Mouse (Mus musculus) retina, postnatal 1 day (tissue): ENCODE data around the gene Sar1b.
"Not testable (repeated sequence)": the region's sequence is repeated elsewhere in the genome, so short reads cannot be mapped to it uniquely, and the experiment has no call there.

Experiments
- DNase-seq: peaks from one replicate; pipeline ENCODE4 v3.0.0-alpha.2; 2012

Sar1b gene

GRCm38 (mm10) chr11:51763213-51763907, at the start of gene Sar1b, which contains the start of gene Sec24a:
Gene Sar1b, plus strand, starts transcription at chr11:51763687.
Gene Sec24a, minus strand, starts transcription at chr11:51763634.
- DNase-seq: peak; percentile 90

- DNase-seq: no peak
These were observed 42.4 kb upstream of the Sar1b start for GRCm38 (mm10) chr11:51721066-51721465.

GRCm38 (mm10) chr11:51732883-51733282, 30.6 kb upstream of the Sar1b start:
- no peak for DNase-seq

- not testable (repeated sequence) for DNase-seq
These were observed 29.3 kb upstream of the Sar1b start for GRCm38 (mm10) chr11:51734218-51734617.

GRCm38 (mm10) chr11:51738651-51739403, 24.7 kb upstream of the Sar1b start:
- DNase-seq: no peak

- DNase-seq: no peak
These were observed 22.8 kb upstream of the Sar1b start for GRCm38 (mm10) chr11:51740701-51741100.

- no peak for DNase-seq
These were observed 17.4 kb upstream of the Sar1b start for GRCm38 (mm10) chr11:51746096-51746495.

- DNase-seq: not testable (repeated sequence)
These were observed 11.8 kb upstream of the Sar1b start for GRCm38 (mm10) chr11:51751623-51752225.

- peak; percentile 29 for DNase-seq
These were observed 7.7 kb upstream of the Sar1b start for GRCm38 (mm10) chr11:51755621-51756311.

- peak; percentile 95 for DNase-seq
These were observed 7.1 kb upstream of the Sar1b start for GRCm38 (mm10) chr11:51756352-51756771.

GRCm38 (mm10) chr11:51757023-51757422, 6.5 kb upstream of the Sar1b start:
- DNase-seq: no peak

GRCm38 (mm10) chr11:51757625-51758024, 5.9 kb upstream of the Sar1b start:
- no peak for DNase-seq

GRCm38 (mm10) chr11:51758207-51758606, 5.3 kb upstream of the Sar1b start:
- DNase-seq: not testable (repeated sequence)

GRCm38 (mm10) chr11:51759251-51759650, 4.2 kb upstream of the Sar1b start:
- no peak for DNase-seq

GRCm38 (mm10) chr11:51759941-51760657, 3.4 kb upstream of the Sar1b start:
- DNase-seq: no peak

- no peak for DNase-seq
These were observed 2.2 kb upstream of the Sar1b start for GRCm38 (mm10) chr11:51761241-51761640.

GRCm38 (mm10) chr11:51763955-51764354, 468 bp downstream of the Sar1b start:
- DNase-seq: no peak

- no peak for DNase-seq
These were observed 1.3 kb downstream of the Sar1b start for GRCm38 (mm10) chr11:51764816-51765215.

GRCm38 (mm10) chr11:51767579-51768220, 4.2 kb downstream of the Sar1b start:
- DNase-seq: no peak

GRCm38 (mm10) chr11:51768296-51768695, 4.8 kb downstream of the Sar1b start:
- no peak for DNase-seq

- DNase-seq: no peak
These were observed 12.0 kb downstream of the Sar1b start for GRCm38 (mm10) chr11:51775507-51775906.

GRCm38 (mm10) chr11:51777478-51777877, 14.0 kb downstream of the Sar1b start:
- DNase-seq: no peak
